Mouse (Mus musculus) lung, postnatal 4 days (tissue): Measurements from ENCODE around the gene 1700092M07Rik.
A peak's percentile ranks its signal among the peaks of the same experiment; 100 is the strongest.
"Not testable (repeated sequence)": the region's sequence is repeated elsewhere in the genome, so short reads cannot be mapped to it uniquely, and the experiment has no call there.

Experiments
- DNase-seq, 2 experiments: peaks; one replicate each; pipeline ENCODE4 v3.0.0; 2021

The 1700092M07Rik gene

DNA sequence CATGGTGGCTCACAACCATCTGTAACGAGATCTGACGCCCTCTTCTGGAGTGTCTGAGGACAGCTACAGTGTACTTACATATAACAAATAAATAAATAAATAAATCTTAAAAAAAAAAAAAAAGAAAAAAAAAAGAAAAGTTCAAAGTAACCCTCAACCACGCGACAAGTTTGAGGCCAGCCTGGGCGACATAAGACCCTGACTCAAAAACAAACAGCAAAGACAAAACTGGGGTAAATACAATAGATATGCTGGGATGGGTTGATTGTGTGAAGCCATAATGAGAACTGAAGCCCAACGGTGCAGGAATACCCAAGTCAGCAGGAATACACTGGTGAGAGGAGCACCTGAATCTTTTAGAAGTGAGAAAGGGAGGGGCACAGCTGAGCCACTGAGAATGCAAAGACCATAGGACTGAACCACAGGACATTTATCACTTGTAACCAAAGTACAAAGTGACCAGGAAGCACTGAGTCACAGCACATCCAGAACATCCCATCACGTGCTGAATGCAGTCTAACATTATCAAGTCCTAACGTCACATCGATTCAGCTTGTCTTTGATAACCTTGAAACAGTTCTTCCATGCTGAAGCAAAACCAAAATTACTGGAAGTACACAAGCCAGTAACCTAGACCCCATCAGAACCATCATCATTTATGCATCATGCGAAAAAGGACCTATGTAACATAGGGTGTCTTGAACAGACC lies 23.6 kb upstream of the 1700092M07Rik start:
- DNase-seq: no peak

DNA sequence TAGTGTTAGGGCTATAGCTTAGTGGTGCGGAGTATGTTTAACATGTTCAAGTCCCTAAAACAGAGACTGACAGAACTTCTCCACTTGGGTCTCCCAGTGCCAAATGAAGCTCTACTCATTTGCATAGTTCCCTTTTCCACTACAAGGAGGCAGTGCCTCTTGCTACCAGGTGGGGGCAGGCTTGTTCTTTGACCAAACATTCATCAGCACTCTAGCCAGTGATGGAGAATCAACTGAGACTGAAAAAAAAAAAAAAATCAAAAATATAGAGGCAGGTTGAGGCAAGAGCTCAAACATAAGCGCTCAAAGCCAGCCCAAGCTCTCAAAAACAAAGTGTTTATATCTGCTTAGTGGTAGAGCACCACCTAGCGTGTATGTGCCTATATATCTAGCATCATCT lies 22.2 kb upstream of the 1700092M07Rik start:
- DNase-seq: peak; percentile 41 to 83

DNA sequence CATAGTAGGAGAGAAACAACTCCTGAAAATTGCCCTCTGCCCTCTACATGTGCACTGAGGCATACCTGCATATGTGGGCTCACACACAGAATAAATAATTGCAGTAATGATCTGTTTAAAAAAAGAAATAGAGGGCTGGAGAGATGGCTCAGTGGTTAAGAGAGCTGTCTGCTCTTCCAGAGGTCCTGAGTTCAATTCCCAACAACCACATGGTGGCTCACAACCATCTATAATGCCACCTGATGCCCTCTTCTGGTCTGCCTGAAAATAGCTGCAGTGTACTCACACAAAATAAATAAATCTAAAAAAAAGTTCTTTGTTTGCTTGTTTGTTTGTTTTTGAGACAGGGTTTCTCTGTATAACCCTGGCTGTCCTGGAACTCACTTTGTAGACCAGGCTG lies 21.5 kb upstream of the 1700092M07Rik start:
- DNase-seq: not testable (repeated sequence)

DNA sequence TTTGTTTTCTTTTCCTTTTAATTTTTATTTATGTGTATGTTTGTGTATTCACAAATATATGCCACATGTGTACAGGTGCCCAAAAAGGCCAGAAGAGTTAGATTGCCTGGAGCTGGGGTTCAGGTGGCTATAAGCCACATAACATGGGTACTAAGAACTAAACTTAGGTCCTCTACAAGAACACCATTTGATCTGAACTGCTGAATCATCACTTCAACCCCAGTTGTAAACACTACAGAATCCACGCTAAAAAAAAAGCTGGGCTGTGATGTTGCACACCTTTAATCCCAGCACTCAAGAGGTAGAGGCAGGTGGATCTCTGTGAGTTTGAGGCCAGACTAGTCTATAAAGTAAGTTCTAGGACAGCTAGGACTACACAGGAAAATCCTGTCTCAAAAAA lies 19.1 kb upstream of the 1700092M07Rik start:
- DNase-seq: no peak

DNA sequence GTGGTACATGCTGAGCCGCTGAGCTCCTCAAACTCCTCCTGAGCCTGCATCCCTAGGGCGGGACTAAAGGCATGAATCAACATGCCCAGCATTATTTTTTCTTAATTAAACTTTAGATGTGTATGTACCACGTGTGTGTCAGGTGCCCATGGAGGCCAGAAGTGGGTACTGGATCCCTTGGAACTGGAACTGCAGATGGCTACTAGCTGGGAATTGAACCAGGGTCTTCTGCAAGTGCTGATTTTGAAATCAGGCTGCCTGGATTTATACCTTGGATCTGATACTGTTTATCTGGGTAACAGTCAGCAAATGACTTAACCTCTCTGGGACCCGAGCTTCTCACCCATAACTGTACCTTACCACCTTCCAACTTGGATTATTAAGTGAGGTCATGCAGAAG lies 18.5 kb upstream of the 1700092M07Rik start:
- no peak for DNase-seq

DNA sequence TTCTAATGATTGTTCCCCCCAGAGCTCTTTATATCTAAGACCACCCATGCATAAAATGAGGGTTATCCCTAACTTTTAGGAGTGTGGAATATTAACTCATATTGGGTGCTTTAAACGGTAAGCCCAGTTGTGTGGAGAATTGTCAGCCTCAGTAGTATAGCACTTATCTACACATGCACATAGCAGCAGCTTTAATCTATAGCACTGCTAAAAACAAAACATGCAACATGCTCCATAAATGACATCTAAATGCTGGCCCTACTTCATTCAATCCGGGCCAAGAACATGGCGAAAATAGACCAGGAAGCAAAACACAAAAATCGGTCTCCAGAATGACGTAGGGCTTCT lies 18.0 kb upstream of the 1700092M07Rik start:
- DNase-seq: no peak

DNA sequence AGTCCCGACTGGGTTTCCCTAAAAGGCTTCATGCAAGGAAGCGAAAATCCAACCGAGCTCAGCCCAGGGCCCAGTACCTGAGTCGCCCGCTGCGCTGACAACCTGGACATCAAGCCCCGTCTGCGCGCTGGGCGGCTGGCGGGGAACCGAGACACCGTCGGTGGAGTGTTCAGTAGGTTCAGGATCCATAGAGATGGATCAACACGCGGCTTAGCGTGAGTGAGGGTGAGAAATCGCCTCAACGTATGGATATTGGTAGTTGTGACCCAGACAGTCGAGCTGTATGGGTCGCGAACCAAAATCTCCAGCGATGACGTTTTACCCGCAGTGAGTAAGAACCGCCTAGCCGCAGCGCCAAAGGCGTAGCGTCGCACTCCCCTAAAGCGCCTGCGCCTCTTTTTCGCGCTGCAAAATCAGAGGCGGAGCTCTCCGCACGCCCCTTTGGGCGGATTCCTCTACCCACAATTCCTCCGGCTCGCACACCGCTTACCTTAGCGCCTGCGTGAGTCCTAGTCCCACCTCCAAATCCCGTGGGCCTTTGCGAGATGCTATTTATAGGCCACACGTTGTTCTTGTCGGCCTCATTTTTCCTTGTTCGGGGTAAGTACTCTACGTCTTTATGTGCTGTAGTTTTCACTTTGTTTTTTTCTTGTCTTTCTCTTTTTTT lies 17.5 kb upstream of the 1700092M07Rik start, which contains the start of gene Slc3a2:
Gene Slc3a2 (minus strand): TSS at position 463 of the 667 bp plus-strand sequence.
- peak; percentile 97 to 98 for DNase-seq

DNA sequence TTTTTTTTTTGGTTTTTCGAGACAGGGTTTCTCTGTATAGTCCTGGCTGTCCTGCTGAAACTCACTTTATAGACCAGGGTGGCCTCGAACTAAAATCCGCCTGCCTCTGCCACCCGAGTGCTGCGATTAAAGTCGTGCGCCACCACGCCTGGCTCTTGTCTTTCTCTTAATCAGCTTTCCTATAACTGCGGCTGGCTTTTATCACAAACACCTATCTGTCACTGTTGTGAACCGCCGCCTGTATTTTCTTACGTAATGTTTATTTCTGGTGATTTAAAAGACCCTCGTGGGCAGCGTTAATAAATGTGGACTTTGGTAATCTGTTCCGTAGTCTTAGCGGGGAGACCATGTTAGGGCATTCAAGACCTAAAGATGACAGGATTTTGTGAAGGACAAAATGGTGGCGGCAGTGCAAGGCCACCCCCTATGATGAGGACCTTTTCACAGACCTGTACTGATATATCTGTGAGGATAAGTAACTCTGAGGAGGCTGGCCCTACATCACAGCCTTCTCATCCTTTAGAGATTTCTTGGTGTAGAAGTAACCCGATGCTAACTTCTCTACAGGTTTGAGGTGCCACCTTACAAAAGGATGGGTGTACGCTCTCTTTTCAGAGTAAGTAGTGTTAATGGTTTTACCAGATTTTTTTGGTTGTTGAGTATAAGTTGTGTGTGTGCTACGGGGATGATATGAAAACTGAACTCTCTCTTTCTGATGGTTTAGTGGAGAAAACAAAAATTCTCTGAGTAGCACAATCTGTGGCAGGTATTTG lies 16.8 kb upstream of the 1700092M07Rik start:
- no peak for DNase-seq

DNA sequence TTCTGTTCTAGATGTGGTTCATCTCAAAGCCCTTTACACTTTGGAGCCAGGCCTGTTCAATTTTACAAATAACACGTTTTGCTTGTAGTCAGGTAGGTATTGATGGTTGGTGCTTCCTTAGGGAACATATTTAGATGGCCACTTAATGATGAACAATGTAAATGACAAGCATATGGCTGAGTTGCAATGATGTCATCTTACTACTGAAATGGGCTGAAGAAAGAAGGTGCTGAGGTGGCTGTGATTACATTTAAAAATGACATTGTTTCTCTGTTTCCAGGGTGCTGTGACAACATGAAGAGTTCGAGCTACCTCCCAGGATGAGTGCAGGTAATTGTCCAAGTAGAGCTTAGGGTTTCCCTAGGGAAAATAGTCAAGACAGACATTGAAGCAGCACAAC lies 16.1 kb upstream of the 1700092M07Rik start:
- DNase-seq: no peak

DNA sequence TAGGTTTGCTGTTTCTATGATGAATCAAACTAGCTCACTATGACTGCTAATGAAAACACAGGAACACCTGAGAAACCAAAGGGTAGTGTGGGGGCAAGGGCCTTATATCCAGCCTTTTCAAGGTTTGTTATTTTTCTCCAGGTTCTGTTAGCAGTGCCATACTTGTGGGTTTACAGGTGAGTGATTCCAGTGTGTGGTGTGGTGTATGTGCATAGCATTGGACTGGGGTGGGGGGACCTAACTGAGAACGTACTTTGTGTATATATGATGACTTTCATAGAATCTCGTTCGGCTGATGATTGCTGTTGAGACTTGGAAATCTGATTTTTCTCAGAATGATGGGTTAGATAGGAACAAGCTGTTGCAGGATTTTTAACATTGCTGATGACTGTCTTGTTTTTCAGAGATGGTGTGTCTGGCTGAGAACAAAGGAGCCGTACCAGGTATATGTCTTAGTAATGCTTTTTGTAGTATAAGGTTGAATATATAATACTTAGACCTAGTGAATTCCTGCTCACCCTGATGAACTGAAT lies 15.4 kb upstream of the 1700092M07Rik start:
- DNase-seq: no peak

DNA sequence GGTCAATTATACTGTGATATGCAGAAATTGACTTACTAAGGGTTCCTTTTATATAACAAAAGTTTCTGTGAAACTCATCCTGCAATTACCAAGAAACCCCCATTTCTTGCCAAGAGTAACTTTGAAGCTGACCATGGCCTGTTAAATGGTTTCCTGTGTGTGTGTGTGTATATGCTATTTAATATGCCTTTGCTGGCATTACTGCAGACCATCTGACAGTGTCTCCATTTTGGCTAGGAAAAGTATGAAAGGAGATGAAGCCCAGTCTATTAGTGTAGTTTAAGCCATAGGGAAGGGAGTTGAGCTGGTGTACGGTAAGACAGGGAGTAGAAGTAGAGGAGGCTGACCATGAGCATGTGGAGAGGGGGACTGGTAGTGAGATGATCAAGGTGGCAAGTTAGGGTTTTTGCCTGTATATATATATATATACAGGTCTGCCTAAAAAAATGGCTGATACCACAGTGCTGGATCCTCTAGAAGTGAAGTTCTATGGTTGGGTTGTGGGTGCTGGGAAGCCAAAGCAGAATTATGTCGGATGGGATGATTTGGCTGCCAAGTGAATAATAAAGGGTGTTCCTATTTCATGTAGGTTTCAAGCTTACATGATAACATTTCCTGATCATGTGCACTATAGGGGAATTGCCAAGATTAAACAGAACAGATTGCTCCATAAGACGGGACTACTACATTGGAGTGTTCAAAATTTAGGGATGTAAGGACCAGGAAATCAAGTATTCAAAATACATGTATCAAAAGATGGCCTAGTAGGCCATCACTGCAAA lies 13.7 kb upstream of the 1700092M07Rik start:
- DNase-seq: no peak

DNA sequence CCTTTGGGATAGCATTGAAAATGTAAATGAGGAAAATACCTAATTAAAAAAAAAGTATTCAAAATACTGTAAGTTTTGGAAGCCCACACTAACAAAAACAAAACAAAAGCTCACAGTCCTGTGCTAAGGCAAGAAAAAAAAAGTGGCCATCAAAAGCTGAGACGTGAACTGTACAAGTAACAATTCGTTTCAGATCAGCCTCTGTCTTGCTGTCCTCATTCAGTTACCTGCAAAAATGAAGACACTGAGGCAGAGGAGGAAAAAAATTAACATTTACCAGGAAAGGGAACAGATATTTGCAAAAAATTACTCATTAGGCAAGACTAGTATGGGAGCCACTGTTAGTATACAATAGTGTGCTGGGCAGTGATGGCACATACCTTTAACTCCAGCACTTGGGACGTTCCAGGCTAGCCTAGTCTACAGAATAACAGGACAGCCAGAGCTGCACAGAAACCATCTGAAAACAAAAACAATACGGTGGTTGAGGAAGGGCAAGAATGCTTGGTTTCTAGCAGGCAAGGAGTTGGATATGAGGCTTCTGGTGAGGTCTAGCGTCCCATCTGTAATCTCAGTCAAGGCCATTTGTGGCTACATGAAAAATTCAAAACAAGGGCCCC lies 12.9 kb upstream of the 1700092M07Rik start:
- DNase-seq: no peak

DNA sequence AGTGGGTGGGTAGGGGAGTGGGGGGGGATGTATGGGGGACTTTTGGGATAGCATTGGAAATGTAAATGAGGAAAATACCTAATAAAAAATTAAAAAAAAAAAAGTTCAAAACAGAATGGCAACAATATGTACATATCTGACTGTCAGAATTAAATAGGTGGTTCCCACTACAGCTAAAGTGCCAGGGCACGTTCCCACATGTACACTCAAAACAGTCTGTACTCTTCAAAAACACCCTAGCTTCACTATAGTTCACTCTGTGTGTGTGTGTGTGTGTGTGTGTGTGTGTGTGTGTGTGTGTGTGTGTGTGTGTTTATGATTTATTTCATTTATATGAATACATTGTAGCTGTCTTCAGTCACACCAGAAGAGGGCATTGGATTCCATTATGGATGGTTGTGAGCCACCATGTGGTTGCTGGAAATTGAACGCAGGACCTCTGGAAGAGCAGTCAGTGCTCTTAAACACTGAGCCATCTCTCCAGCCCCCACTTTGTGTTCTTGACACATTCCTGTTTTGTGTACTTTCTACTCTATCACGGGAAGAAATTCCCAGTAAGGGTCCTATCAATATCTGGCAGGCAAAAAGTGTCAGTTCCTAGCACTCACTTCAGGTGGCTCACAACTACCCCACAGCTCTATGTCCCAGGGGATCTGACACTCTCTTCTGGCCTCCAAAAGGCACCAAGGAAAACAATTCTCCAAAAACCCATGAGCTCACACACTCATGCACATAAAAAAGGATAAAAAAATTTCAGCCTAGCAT lies 12.0 kb upstream of the 1700092M07Rik start:
- DNase-seq: not testable (repeated sequence)

DNA sequence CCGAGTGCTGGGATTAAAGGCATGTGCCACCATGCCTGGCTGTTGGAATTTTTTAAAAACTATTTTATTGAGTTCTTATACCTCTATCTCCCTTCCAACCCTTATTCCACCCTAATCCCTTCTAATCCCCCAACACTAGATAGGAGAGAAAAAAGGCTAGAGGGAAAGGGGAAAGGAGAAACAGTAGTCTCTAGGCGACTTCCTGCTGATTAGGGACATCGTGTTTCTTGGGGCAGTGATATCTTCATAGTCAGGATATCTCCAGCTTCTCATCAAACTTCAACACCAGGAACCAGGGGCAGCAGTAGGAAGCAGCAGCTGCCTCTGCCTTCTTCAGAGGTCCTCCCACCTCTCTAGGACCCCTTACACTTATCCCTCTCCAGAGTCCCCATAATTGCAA lies 6.2 kb upstream of the 1700092M07Rik start:
- DNase-seq: no peak

DNA sequence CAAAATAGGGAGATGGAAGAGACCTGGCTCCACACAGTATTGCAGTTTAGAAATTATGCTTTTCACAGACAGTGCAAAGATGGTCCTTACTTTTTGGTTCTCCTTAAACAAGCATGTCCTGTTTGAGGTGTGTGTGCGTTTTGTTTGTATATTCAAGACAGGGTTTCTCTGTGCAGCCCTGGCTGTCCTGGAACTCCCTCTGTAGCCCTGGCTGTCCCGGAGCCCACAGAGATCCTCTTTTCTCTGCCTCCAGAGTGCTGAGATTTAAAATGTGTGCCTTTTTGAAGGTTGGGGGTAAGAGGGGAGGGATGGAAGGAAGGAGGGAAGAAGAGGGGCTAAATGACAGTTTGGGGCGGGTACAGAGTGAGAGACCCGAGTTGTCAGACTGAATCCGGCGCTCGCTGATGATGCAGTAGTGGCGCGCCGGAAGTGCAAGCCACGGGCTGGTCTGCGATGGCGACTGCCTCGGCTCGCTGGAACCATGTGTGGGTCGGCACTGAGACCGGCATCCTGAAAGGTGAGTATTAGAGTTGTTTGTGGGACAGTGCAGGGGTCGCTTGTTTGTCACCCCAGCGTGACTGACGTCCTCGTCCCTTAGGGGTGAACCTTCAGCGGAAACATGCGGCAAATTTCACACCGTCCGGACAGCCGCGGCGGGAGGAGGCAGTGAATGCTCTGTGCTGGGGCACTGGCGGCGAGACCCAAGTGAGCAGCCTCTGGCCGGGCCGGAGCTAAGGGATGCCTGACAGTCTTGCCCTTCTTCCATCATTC lies 4.9 kb upstream of the 1700092M07Rik start, which contains the start of gene Wdr74:
Gene Wdr74 (plus strand): TSS at position 439 of the 771 bp plus-strand sequence.
- DNase-seq: peak; percentile 94 to 95

DNA sequence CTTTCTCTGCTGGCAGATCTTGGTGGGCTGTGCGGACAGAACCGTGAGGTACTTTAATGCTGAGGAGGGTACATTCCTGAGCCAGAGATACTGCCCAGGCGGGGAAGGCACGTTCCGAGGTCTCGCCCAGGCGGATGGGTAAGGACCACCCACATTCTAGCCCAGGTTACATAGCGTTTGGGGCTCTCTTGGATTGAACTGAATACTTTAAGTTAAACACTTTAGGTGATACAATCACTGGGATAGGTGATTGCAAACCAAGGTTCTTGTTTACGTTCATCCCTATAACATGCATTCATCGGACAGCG lies 4.4 kb upstream of the 1700092M07Rik start:
- DNase-seq: no peak

DNA sequence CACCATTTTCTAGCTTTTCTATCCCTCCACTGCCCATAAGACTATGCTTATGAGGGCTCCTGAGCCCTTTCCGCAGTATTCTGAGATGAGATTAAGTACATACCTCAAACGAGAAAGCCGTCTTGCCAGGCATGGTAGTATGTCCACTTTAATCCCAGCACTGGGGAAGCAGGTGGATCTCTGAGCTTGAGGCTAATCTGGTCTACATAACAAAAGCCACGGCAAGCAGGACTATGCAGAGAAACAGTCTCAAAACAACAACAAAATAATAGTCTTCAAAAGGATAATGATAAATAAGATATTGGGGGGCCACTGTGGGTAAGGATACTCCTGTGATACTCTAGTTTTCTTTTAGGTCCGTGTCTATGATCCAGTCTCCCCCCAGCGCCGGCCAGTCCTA lies 1.6 kb upstream of the 1700092M07Rik start:
- DNase-seq: no peak

DNA sequence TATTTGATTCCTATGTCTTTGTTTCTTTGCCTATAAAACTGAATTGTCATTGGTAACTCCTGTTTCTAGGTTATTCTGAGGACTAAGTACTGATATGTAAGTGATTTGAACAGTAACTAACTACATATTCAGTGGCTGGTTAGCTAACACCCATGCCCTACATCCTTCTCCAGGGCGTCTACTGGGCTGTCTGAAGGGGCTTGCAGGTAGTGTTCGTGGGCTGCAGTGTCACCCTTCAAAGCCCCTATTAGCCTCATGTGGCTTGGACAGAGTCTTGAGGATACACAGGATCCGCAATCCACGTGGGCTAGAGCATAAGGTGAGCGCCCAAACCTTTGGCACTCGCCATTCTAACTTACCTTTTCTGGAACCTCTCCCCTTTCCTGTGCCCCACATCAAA lies 872 bp upstream of the 1700092M07Rik start:
- no peak for DNase-seq

DNA sequence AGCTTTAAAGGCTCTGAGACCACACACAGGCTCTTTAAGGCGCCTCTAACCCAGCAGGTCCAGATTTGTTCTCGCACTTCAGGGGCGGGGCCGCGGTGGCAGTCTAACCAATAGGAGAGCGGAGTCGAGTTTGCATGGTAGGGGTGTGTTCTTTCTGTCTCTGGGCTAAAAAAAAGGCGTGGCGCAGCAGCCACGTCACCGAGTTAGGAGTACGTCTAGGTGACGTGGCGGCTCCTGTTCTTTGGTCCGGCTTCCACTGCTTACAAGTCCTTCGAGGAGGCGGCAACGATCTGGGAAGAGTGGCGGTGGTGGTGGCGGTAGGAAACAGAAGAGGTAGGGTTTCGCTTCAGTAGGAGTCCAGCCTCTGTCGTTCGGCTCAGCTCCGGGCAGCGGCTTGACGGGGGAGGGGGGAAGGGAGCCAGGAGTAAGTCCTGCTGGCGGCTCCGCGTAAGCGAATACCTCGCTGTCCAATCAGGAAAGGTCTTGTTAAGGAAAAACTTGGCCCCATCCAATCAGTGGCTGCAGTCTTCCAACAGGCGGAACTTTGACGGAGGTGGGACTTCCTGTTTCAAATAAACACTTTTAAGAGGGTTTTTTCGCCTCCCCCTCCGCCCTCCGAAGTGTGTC lies 838 bp downstream of the 1700092M07Rik start, which contains the start of gene Stx5a:
Gene Stx5a (plus strand): TSS at position 171 of the 627 bp plus-strand sequence.
- DNase-seq: peak; percentile 96 to 98

DNA sequence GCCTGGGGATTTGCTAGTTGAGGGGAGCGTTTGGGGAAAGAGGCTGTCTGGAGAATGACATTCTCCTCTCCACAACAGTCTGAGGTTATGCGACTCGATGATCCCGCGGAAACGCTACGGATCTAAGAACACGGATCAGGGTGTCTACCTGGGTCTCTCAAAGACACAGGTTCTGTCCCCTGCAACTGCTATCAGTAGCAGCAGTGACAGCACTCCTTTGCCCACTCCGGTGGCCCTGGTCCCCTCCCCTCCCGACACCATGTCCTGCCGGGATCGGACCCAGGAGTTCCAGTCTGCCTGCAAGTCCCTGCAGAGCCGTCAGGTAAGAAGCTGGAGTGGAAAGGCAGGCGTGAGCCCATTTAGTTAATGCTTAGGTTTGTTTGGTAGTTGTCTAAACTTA lies 1.7 kb downstream of the 1700092M07Rik start:
- DNase-seq: no peak
